Mouse (Mus musculus): ENCODE measurements around the gene Ttc32. TPM values are rescaled to one million over a fixed set of nuclear protein-coding genes. Genes with fewer than 3 reads are reported as not detected.
A peak's percentile ranks its signal among the peaks of the same experiment; 100 is the strongest.

Gene Ttc32
- polyA plus RNA-seq, 1 experiment: 18.0 TPM

GRCm38 (mm10) chr12:9055269-9055668, 25.5 kb downstream of the Ttc32 start:
- no peak for DNase-seq
- Histone ChIP-seq H3K27ac (ENCODE audit: insufficient read depth, low read depth, low read length) (no peak overlapping the region), H3K4me1 (ENCODE audit: control insufficient read depth, insufficient read depth, low read length) (no peaks in the 10 kb centered on the region), H3K4me3 (ENCODE audit: insufficient read depth, low read depth, low read length) (no peak overlapping the region), H3K36me3 (ENCODE audit: control insufficient read depth, insufficient read depth, low read length) (no peaks in the 10 kb centered on the region), H3K27me3 (replicated peaks; ENCODE audit: control insufficient read depth, insufficient read depth, low read length) (no peaks in the 10 kb centered on the region)
- WGBS: 43% methylated on average over 11 of the region's 11 CpGs
- no peak for TF ChIP-seq POLR2A (IDR thresholded peaks at IDR 0.05; ENCODE audit: low read depth, low read length)
- TF ChIP-seq CTCF (conservative IDR thresholded peaks at IDR 0.05; ENCODE audit: insufficient read depth, insufficient read length, low read depth, low read length): no peak

GRCm38 (mm10) chr12:9059502-9059901, 29.7 kb downstream of the Ttc32 start:
- Histone ChIP-seq H3K27ac (ENCODE audit: insufficient read depth, low read depth, low read length) (0 out of 2 replicates have a peak overlapping the region, but pooled peaks have one; percentile 19), H3K4me1 (ENCODE audit: control insufficient read depth, insufficient read depth, low read length) (no peaks in the 10 kb centered on the region), H3K27me3 (replicated peaks; ENCODE audit: control insufficient read depth, insufficient read depth, low read length) (no peaks in the 10 kb centered on the region), H3K4me3 (ENCODE audit: insufficient read depth, low read depth, low read length) (no peak overlapping the region), H3K36me3 (ENCODE audit: control insufficient read depth, insufficient read depth, low read length) (no peaks in the 10 kb centered on the region)
- no peak for DNase-seq
- WGBS: 85% methylated on average over 3 of the region's 3 CpGs
- TF ChIP-seq CTCF (conservative IDR thresholded peaks at IDR 0.05; ENCODE audit: insufficient read depth, insufficient read length, low read depth, low read length): no peak
- TF ChIP-seq POLR2A (IDR thresholded peaks at IDR 0.05; ENCODE audit: low read depth, low read length): no peak

GRCm38 (mm10) chr12:9059965-9060364, 30.2 kb downstream of the Ttc32 start:
- DNase-seq: peak; percentile 31
- Histone ChIP-seq H3K27me3 (replicated peaks; ENCODE audit: control insufficient read depth, insufficient read depth, low read length) (no peaks in the 10 kb centered on the region), H3K4me3 (ENCODE audit: insufficient read depth, low read depth, low read length) (no peak overlapping the region), H3K27ac (ENCODE audit: insufficient read depth, low read depth, low read length) (no peak overlapping the region), H3K36me3 (ENCODE audit: control insufficient read depth, insufficient read depth, low read length) (no peaks in the 10 kb centered on the region), H3K4me1 (ENCODE audit: control insufficient read depth, insufficient read depth, low read length) (no peaks in the 10 kb centered on the region)
- 60% methylated on average over 9 of the region's 9 CpGs for WGBS
- no peak for TF ChIP-seq CTCF (conservative IDR thresholded peaks at IDR 0.05; ENCODE audit: insufficient read depth, insufficient read length, low read depth, low read length)
- TF ChIP-seq POLR2A (IDR thresholded peaks at IDR 0.05; ENCODE audit: low read depth, low read length): no peak

- Histone ChIP-seq H3K27ac (ENCODE audit: insufficient read depth, low read depth, low read length) (no peak overlapping the region), H3K27me3 (replicated peaks; ENCODE audit: control insufficient read depth, insufficient read depth, low read length) (no peaks in the 10 kb centered on the region), H3K4me3 (ENCODE audit: insufficient read depth, low read depth, low read length) (no peak overlapping the region), H3K4me1 (ENCODE audit: control insufficient read depth, insufficient read depth, low read length) (no peaks in the 10 kb centered on the region), H3K36me3 (ENCODE audit: control insufficient read depth, insufficient read depth, low read length) (no peaks in the 10 kb centered on the region)
- TF ChIP-seq CTCF (conservative IDR thresholded peaks at IDR 0.05; ENCODE audit: insufficient read depth, insufficient read length, low read depth, low read length) (no peak), POLR2A (IDR thresholded peaks at IDR 0.05; ENCODE audit: low read depth, low read length) (no peak)
- DNase-seq: no peak
- WGBS: 87% methylated on average over 6 of the region's 6 CpGs
Observed at GRCm38 (mm10) chr12:9063611-9064010, 33.8 kb downstream of the Ttc32 start.

- WGBS: 83% methylated on average over 1 of the region's 1 CpGs
- Histone ChIP-seq H3K4me1 (ENCODE audit: control insufficient read depth, insufficient read depth, low read length) (no peaks in the 10 kb centered on the region), H3K27me3 (replicated peaks; ENCODE audit: control insufficient read depth, insufficient read depth, low read length) (no peaks in the 10 kb centered on the region; the same call in 1 of the 2 replicates), H3K27ac (ENCODE audit: insufficient read depth, low read depth, low read length) (no peak overlapping the region), H3K36me3 (ENCODE audit: control insufficient read depth, insufficient read depth, low read length) (no peaks in the 10 kb centered on the region), H3K4me3 (ENCODE audit: insufficient read depth, low read depth, low read length) (no peak overlapping the region)
- no peak for DNase-seq
- no peak for TF ChIP-seq POLR2A (IDR thresholded peaks at IDR 0.05; ENCODE audit: low read depth, low read length)
- no peak for TF ChIP-seq CTCF (conservative IDR thresholded peaks at IDR 0.05; ENCODE audit: insufficient read depth, insufficient read length, low read depth, low read length)
Observed at GRCm38 (mm10) chr12:9071058-9071457, 41.3 kb downstream of the Ttc32 start.

- no peaks in the 10 kb centered on the region for H3K4me1 ChIP-seq (ENCODE audit: control insufficient read depth, insufficient read depth, low read length)
- WGBS: 49% methylated on average over 4 of the region's 4 CpGs
- no peak for DNase-seq
- H3K4me3 ChIP-seq (ENCODE audit: insufficient read depth, low read depth, low read length): no peak overlapping the region
- no peaks in the 10 kb centered on the region for H3K36me3 ChIP-seq (ENCODE audit: control insufficient read depth, insufficient read depth, low read length)
- TF ChIP-seq POLR2A (IDR thresholded peaks at IDR 0.05; ENCODE audit: low read depth, low read length): no peak
- TF ChIP-seq CTCF (conservative IDR thresholded peaks at IDR 0.05; ENCODE audit: insufficient read depth, insufficient read length, low read depth, low read length): no peak
- no peaks in the 10 kb centered on the region; the same call in 1 of the 2 replicates for H3K27me3 ChIP-seq (replicated peaks; ENCODE audit: control insufficient read depth, insufficient read depth, low read length)
- no peak overlapping the region for H3K27ac ChIP-seq (ENCODE audit: insufficient read depth, low read depth, low read length)
Observed at GRCm38 (mm10) chr12:9071493-9071892, 41.7 kb downstream of the Ttc32 start.

GRCm38 (mm10) chr12:9077554-9078125, 47.8 kb downstream of the Ttc32 start:
- no peak for DNase-seq
- no peak overlapping the region for H3K4me3 ChIP-seq (ENCODE audit: insufficient read depth, low read depth, low read length)
- TF ChIP-seq CTCF (conservative IDR thresholded peaks at IDR 0.05; ENCODE audit: insufficient read depth, insufficient read length, low read depth, low read length) (no peak), POLR2A (IDR thresholded peaks at IDR 0.05; ENCODE audit: low read depth, low read length) (no peak)
- H3K27me3 ChIP-seq (replicated peaks; ENCODE audit: control insufficient read depth, insufficient read depth, low read length): no peaks in the 10 kb centered on the region; the same call in 1 of the 2 replicates
- WGBS: 92% methylated on average over 3 of the region's 3 CpGs
- H3K27ac ChIP-seq (ENCODE audit: insufficient read depth, low read depth, low read length): no peak overlapping the region
- no peaks in the 10 kb centered on the region for H3K4me1 ChIP-seq (ENCODE audit: control insufficient read depth, insufficient read depth, low read length)
- no peaks in the 10 kb centered on the region for H3K36me3 ChIP-seq (ENCODE audit: control insufficient read depth, insufficient read depth, low read length)

Data from kidney, adult 2 months (tissue).